Mouse (Mus musculus) heart, postnatal 0 days (tissue): ENCODE results near the gene 2310039H08Rik. TPM values are rescaled to one million over a fixed set of nuclear protein-coding genes. Genes with fewer than 3 reads are reported as not detected.
A peak's percentile ranks its signal among the peaks of the same experiment; 100 is the strongest.
"Not testable (repeated sequence)": the region's sequence is repeated elsewhere in the genome, so short reads cannot be mapped to it uniquely, and the experiment has no call there.

Source experiments
- ATAC-seq: fragments of 200-750 bp; cut with Nextera tagmentation; 2 replicates; pipeline ENCODE4 v1.8.0; 2017; ENCODE audit warnings: low read depth, moderate number of reproducible peaks, moderate library complexity; ENCODE audit not compliant: insufficient read depth
- DNase-seq: peaks from one replicate; pipeline ENCODE4 v3.0.0-alpha.2; 2016; ENCODE audit warnings: low spot score
- H3K27ac ChIP-seq: fragments of 300-500 bp; sonication (generic); 2 replicates; pipeline ENCODE4 v1.5.1; 2014; ENCODE audit warnings: low read depth, mild to moderate bottlenecking
- H3K27me3 ChIP-seq: fragments of 300-500 bp; sonication (generic); 2 replicates; pipeline ENCODE4 v1.6.1; 2014; ENCODE audit warnings: low read length, mixed read lengths; ENCODE audit not compliant: control insufficient read depth, insufficient read depth
- H3K36me3 ChIP-seq: fragments of 300-500 bp; sonication (generic); replicated peaks from 2 replicates; pipeline ENCODE4 v1.6.1; 2014; ENCODE audit warnings: low read length, mixed read lengths; ENCODE audit not compliant: control insufficient read depth, insufficient read depth
- H3K4me1 ChIP-seq: fragments of 300-500 bp; sonication (generic); 2 replicates; pipeline ENCODE4 v1.6.1; 2014; ENCODE audit warnings: antibody characterized with exemption; ENCODE audit not compliant: control insufficient read depth, insufficient read depth
- H3K4me2 ChIP-seq: fragments of 300-500 bp; sonication (generic); 2 replicates; pipeline ENCODE4 v1.6.1; 2014; ENCODE audit warnings: low read depth, mild to moderate bottlenecking, low read length, moderate library complexity
- H3K4me3 ChIP-seq: fragments of 300-500 bp; sonication (generic); 2 replicates; pipeline ENCODE4 v1.5.1; 2014; ENCODE audit warnings: low read depth, low read length
- H3K9ac ChIP-seq: fragments of 300-500 bp; sonication (generic); replicated peaks from 2 replicates; pipeline ENCODE4 v1.6.1; 2014; ENCODE audit warnings: low read depth, low read length, mixed read lengths
- H3K9me3 ChIP-seq: fragments of 300-500 bp; sonication (generic); replicated peaks from 2 replicates; pipeline ENCODE4 v1.6.1; 2016; ENCODE audit warnings: low read length; ENCODE audit not compliant: control insufficient read depth
- CTCF ChIP-seq: IDR thresholded peaks from 2 replicates; pipeline ENCODE4 v1.5.1; 2016; ENCODE audit warnings: antibody characterized with exemption, control low read depth, low read depth
- EP300 ChIP-seq: IDR thresholded peaks from 2 replicates; pipeline ENCODE4 v1.6.1; 2016; ENCODE audit warnings: antibody characterized with exemption, low read depth
- WGBS: fragments of 180-500 bp; shearing (Covaris S2); extraction: QIAGEN DNeasy Blood & Tissue Kit; methylation state at CpG from one replicate; pipeline ENCODE4 v1.1.7; 2014; 5-methylcytosine and 5-hydroxymethylcytosine counted together
- polyA plus RNA-seq: library from polyadenylated mRNA; unstranded; fragments of >200 nt; fragmentation: Nextera tagmentation; extraction: Ambion mirVana; gene quantifications from 2 replicates; pipeline ENCODE4 v1.2.1, GENCODE M21; 2015
- total RNA-seq: library from RNA; depleted of rRNA; stranded (reverse); fragments of >200 nt; gene quantifications from 2 replicates; pipeline ENCODE4 v1.2.3, GENCODE M21; 2014; ENCODE audit warnings: low replicate concordance

Gene 2310039H08Rik
- total and polyA plus RNA-seq, 2 experiments from 2014 or later = 74.9 to 75.6 TPM

GRCm38 (mm10) chr17:46750580-46750979 is 21.9 kb upstream of the 2310039H08Rik start:
- 0 out of 2 replicates have a peak, but pooled peaks cover 7% of the 10 kb centered on the region for H3K4me1 ChIP-seq
- peak overlapping the region; percentile 71; the same call in 1 of the 2 replicates for H3K4me2 ChIP-seq
- WGBS = 85% methylated on average over 4 of the region's 4 CpGs
- no peak for TF ChIP-seq EP300
- no peak for TF ChIP-seq CTCF
- no peak for DNase-seq
- H3K27ac ChIP-seq = no peak overlapping the region
- H3K4me3 ChIP-seq = no peak overlapping the region
- H3K27me3 ChIP-seq = no peaks in the 10 kb centered on the region
- ATAC-seq = no peak
- peaks cover 8% of the 10 kb centered on the region; the same call in 1 of the 2 replicates for H3K36me3 ChIP-seq
- H3K9me3 ChIP-seq = no peaks in the 10 kb centered on the region
- H3K9ac ChIP-seq = 0 out of 2 replicates have a peak overlapping the region, but pooled peaks have one; percentile 74

GRCm38 (mm10) chr17:46751056-46751793 is 21.2 kb upstream of the 2310039H08Rik start:
- H3K9me3 ChIP-seq = no peaks in the 10 kb centered on the region
- ATAC-seq (peak; percentile 6), DNase-seq (peak; percentile 23)
- no peaks in the 10 kb centered on the region for H3K27me3 ChIP-seq
- H3K4me1 ChIP-seq = 0 out of 2 replicates have a peak, but pooled peaks cover 7% of the 10 kb centered on the region
- peak overlapping the region; percentile 71 for H3K4me2 ChIP-seq
- peak overlapping the region; percentile 74 for H3K9ac ChIP-seq
- peak overlapping the region; percentile 78 for H3K4me3 ChIP-seq
- peak overlapping the region; percentile 90 for H3K27ac ChIP-seq
- no peak for TF ChIP-seq CTCF
- TF ChIP-seq EP300 = no peak
- WGBS = 30% methylated on average over 16 of the region's 16 CpGs
- peaks cover 3% of the 10 kb centered on the region; the same call in 1 of the 2 replicates for H3K36me3 ChIP-seq

GRCm38 (mm10) chr17:46751794-46752556 is 20.5 kb upstream of the 2310039H08Rik start, which contains the start of gene Cnpy3:
Gene Cnpy3 (minus strand): TSS chr17:46752214.
- Histone ChIP-seq H3K4me2 (peak within 1 kb of the TSS; percentile 71), H3K27me3 (no peaks in the 10 kb centered on the region), H3K9me3 (no peaks in the 10 kb centered on the region), H3K4me1 (0 out of 2 replicates have a peak, but pooled peaks cover 7% of the 10 kb centered on the region), H3K4me3 (peak within 1 kb of the TSS; percentile 78), H3K9ac (peak within 1 kb of the TSS; percentile 74), H3K36me3 (no peaks in the 10 kb centered on the region; the same call in 1 of the 2 replicates), H3K27ac (peak within 1 kb of the TSS; percentile 90)
- peak; percentile 98 for DNase-seq
- peak; percentile 98 for ATAC-seq
- TF ChIP-seq CTCF (no peak), EP300 (peak; percentile 91)
- WGBS = 1% methylated on average over 58 of the region's 58 CpGs

DNA sequence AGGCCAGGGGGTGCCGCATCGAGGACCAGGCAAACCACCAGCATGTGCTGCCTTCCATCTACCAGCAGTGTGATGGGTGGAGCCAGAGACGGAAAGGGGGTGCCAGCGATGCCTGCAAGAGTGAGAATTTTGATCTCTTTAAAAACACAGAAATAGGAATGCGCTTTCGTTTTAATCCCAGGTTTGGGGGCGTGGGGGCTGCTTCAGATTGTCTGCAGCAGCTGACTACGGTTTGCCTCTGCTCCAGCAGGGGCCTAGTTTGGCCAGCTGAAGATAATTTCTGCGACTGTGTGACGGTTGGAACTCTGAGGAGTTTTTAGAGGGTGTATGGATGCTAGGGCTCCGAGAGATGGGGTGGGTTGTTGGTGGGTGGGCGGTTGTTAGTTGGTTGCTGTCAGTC is 13.7 kb upstream of the 2310039H08Rik start:
- H3K4me2 ChIP-seq = no peak overlapping the region
- H3K9ac ChIP-seq = no peak overlapping the region
- H3K36me3 ChIP-seq = no peaks in the 10 kb centered on the region
- no peaks in the 10 kb centered on the region for H3K4me1 ChIP-seq
- ATAC-seq (no peak), DNase-seq (no peak)
- no peak overlapping the region for H3K27ac ChIP-seq
- WGBS = 75% methylated on average over 12 of the region's 12 CpGs
- H3K27me3 ChIP-seq = no peaks in the 10 kb centered on the region
- no peak for TF ChIP-seq CTCF
- TF ChIP-seq EP300 = no peak
- H3K9me3 ChIP-seq = no peaks in the 10 kb centered on the region
- H3K4me3 ChIP-seq = no peak overlapping the region

DNA sequence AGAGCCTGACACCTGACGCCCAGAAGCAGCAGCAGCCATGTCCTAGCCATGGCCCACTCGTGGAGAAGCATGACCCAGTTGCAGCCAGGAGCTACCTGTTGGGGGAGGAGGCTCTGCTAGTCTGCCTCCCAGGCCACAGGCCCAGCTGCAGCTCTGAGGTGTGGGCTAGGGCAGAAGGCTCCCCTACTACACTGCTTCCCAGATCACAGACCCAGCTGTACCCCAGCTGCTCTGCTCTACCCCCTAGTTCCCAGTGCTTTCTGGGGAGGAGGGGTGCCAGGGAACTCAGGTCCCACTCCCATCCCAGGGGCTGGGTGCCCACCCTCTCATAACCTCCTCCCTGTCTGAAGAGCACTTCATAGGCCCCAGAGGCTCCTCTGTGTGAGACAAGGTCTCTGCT is 8.9 kb upstream of the 2310039H08Rik start, which contains the start of gene Ptcra:
Ptcra (minus strand) TSS at position 169 of the 400 bp plus-strand sequence.
- Histone ChIP-seq H3K27ac (no peak within 1 kb of the TSS), H3K36me3 (no peaks in the 10 kb centered on the region), H3K4me1 (no peaks in the 10 kb centered on the region), H3K9me3 (no peaks in the 10 kb centered on the region), H3K27me3 (no peaks in the 10 kb centered on the region), H3K4me2 (no peak within 1 kb of the TSS; the same call in 1 of the 2 replicates), H3K4me3 (no peak within 1 kb of the TSS; the same call in 1 of the 2 replicates), H3K9ac (no peak within 1 kb of the TSS)
- DNase-seq (no peak), ATAC-seq (no peak)
- TF ChIP-seq EP300 (no peak), CTCF (no peak)
- 56% methylated on average over 2 of the region's 2 CpGs for WGBS

DNA sequence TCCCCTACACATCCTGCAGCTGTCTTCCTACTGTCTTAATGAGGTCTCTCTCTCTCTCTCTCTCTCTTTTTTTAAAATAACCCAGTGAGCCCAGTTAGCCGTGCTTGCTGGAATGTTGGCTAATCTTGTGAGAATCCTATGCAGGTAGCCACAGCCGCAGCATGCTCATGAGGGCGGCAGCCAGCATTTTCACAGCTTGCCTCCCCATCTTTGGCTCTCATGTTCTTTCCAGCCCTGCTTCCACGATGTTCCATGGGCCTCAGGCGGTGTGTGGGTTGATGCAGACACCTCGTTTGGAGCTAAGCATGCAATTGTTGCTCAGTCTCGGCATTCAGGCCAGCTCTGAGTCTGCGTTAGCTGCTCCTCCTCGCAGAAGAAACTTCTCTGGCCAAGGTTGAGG is 7.5 kb upstream of the 2310039H08Rik start:
- not testable (repeated sequence) for H3K9ac ChIP-seq, H3K36me3 ChIP-seq, H3K27ac ChIP-seq, H3K9me3 ChIP-seq, H3K4me1 ChIP-seq, ATAC-seq, H3K27me3 ChIP-seq, DNase-seq, H3K4me3 ChIP-seq, H3K4me2 ChIP-seq
- WGBS = 47% methylated on average over 8 of the region's 9 CpGs
